Mouse (Mus musculus): ENCODE results near the gene Teddm1a. TPM values are rescaled to one million over a fixed set of nuclear protein-coding genes. Genes with fewer than 3 reads are reported as not detected.

The Teddm1a gene
- polyA plus RNA-seq, 1 experiment = not detected

DNA sequence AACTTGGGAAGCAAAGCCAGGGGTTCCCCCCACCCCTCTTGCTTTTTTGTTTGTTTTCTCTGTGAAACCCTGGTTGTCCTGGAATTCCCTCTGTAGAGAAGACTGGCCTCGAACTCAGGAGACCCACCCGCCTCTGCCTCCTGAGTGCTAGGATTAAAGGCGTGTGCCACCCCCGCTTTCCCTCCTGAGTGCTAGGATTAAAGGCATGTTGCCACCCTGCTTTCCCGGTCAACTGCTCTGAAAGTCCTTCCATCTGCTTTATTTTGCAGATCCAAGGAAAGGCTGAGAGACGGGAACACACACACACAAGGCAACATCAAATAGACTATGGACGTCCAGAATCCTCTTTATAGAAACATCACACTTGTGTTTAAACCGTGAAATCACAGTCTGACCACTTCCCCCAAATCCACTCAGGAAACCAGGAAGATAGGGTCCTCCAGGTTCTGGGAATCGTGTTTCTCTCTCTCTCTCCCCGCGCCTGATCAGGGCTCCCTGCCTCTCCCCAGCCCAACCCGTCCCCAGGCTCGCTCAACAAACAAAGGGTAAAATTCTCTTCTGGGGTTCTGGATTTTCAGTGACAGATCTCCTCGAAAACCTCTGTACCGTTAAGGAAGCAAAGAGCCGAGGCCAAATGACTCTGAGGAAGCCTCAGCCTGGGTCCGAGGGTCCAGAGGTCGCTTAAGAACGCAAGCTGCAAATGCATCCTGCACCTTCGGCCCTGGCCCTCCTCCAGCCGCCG lies 7.6 kb downstream of the Teddm1a start:
- Histone ChIP-seq H3K27ac (replicated peaks; ENCODE audit: low read depth, low read length) (peak overlapping the region; percentile 57), H3K4me3 (ENCODE audit: insufficient read depth, low read depth, low read length) (peak overlapping the region; percentile 77), H3K4me1 (ENCODE audit: control insufficient read depth, insufficient read depth, insufficient read length, low read length) (peaks cover 6% of the 10 kb centered on the region)

DNA sequence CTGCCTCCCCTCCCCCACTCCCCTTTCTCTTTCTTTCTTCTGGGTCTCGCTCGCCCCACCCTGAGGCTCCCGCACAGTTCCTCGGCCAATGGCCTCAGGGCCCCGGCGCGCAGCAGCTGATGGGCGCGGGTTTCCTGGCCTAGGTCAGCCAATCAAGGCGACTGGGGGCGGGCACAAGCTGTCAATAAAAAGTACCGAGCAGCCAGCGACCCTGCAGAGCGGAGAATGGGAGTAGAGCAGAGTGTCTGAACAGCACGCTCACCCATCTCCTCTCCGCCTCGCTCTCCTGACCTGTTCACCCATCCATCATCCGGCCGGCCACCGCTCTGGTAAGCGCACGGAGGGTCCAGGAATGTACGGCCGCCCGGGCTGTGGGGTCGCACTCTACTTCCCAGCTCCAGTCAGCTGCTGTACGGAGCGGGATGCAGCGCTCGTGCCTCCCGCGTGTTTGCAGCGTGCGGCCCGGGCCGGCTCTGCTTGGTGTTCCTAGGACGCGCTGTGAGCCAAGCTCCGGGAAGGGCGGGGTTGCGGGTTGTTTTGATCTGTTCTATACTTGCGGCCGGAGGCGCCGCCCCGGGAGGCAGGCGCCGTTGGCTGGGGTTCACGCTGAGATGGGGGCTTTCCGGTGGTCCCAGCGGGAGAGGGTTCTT lies 8.3 kb downstream of the Teddm1a start, which contains the start of the genes Glul and Teddm2:
Gene Glul (plus strand): TSS at position 214 of the 650 bp plus-strand sequence.
Gene Teddm2 (minus strand): TSS at position 498 of the 650 bp plus-strand sequence.
- H3K4me3 ChIP-seq (ENCODE audit: insufficient read depth, low read depth, low read length) = peak within 1 kb of the TSS; percentile 77
- H3K4me1 ChIP-seq (ENCODE audit: control insufficient read depth, insufficient read depth, insufficient read length, low read length) = peaks cover 7% of the 10 kb centered on the region
- H3K27ac ChIP-seq (replicated peaks; ENCODE audit: low read depth, low read length) = peak within 1 kb of the TSS; percentile 62

DNA sequence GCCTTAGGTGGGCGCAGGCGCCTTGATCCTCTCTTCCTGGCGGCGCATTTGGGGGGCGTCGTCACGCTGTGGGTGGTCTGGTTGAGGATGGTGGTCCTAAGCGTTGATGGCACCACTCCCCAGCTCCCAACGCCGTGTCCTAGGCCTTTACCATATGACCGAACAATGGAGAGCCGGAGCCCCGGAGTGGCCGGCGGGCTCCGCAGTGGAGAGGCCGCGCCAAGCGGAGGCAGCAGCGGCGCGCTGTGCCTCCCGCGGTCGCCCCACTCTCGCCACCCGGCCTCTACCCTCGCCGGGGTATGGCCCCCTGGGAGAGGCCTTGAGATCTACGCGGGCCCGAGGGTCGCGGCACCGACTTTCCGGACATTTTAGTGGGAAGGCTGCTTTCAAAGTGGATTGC lies 8.8 kb downstream of the Teddm1a start:
- Histone ChIP-seq H3K27ac (replicated peaks; ENCODE audit: low read depth, low read length) (peak overlapping the region; percentile 62), H3K4me1 (ENCODE audit: control insufficient read depth, insufficient read depth, insufficient read length, low read length) (peaks cover 7% of the 10 kb centered on the region), H3K4me3 (ENCODE audit: insufficient read depth, low read depth, low read length) (peak overlapping the region; percentile 77)

DNA sequence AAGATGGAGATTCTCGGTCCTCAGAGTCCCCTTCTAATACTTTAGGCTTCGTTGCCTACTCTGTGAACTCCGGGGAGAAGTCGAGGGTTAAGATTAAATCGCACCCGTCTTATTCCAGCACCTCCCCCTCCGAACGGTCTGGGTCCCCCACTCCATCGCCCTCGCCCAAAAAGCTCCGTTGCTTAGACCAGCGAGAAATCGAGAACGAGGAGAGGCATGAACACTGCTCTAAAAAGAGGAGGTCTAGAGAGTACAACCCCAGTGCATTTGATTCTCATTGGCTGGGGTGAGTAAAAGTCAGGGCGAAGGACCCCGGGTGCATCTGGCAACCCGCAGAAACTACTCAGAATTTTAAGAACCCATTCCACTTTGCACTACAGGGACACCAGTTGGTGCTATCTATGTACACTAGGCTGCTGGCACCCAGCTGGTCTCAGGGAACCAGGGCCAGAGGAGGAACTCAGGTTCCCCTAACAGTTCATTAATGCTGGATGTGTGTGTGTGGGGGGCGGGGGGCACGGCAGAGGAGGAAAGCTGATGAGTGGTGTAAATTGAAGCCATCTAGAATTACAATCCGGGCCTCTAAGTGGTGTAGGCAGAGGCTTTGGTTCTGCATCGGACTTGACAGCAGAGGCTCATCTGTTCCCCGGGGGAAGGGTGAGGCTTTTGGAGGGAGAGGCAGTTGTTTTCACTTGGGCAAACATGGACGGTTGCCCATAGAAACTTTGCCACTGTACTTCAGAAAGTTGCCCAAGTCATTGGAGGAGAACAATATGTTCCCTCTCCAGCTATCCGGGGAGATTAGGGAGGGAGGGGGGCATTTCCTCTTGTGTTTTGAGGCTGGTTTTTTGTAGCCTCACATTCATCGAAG lies 9.6 kb downstream of the Teddm1a start:
- peak overlapping the region; percentile 62 for H3K27ac ChIP-seq (replicated peaks; ENCODE audit: low read depth, low read length)
- H3K4me1 ChIP-seq (ENCODE audit: control insufficient read depth, insufficient read depth, insufficient read length, low read length) = peaks cover 7% of the 10 kb centered on the region
- H3K4me3 ChIP-seq (ENCODE audit: insufficient read depth, low read depth, low read length) = peak overlapping the region; percentile 77

DNA sequence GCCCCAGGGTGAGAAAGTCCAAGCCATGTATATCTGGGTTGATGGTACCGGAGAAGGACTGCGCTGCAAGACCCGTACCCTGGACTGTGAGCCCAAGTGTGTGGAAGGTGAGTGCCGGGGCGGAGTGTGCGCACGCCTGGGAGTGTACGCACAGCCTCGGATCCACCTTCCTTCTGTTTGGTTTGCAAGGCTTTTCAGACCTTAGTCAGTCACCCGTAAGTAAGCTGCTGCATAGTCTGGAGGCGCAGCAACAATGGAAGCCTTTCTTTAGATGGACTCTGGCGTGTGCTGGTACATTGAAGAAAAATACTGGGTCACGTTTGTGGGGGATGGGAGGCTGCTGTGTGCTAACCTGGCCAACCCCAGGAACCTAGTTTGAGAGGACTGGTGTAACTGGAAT lies 11.5 kb downstream of the Teddm1a start:
- Histone ChIP-seq H3K4me1 (ENCODE audit: control insufficient read depth, insufficient read depth, insufficient read length, low read length) (peaks cover 7% of the 10 kb centered on the region), H3K4me3 (ENCODE audit: insufficient read depth, low read depth, low read length) (peak overlapping the region; percentile 34), H3K27ac (replicated peaks; ENCODE audit: low read depth, low read length) (0 out of 2 replicates have a peak overlapping the region, but pooled peaks have one; percentile 21)

DNA sequence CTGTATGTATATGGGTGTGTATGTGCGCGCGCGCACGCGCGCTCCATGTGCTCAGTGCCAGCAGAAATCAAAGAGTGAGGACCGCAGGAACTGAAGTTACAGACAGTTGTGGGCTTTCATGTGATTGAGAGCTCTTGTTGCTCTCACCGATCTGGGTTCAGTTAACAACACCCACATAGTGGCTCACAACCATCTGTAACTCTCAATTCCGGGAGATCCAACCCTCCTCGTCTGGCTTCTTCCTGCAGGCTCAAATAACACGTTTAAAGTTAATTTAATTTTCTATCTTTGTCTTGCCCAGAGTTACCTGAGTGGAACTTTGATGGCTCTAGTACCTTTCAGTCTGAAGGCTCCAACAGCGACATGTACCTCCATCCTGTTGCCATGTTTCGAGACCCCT lies 12.7 kb downstream of the Teddm1a start:
- Histone ChIP-seq H3K4me3 (ENCODE audit: insufficient read depth, low read depth, low read length) (no peak overlapping the region), H3K27ac (replicated peaks; ENCODE audit: low read depth, low read length) (no peak overlapping the region), H3K4me1 (ENCODE audit: control insufficient read depth, insufficient read depth, insufficient read length, low read length) (peaks cover 7% of the 10 kb centered on the region)

DNA sequence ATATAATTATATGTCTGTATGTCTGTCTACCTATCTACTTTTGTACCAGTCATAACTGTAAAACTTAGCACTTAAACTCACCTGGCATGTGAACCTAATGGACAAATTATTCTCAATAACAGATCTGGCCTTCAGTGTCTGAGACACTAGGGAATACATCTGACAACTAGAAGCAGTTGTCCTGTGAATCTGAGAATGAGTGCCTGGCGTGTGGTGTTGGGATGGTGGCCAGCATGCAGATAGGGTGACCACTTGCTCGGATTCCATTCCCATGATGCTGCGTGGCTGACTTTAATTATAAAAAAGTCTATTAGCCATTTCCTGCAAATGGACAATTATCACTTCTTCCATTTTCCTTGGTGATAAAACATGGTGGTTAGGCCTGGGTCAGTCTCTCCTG lies 14.3 kb downstream of the Teddm1a start:
- H3K27ac ChIP-seq (replicated peaks; ENCODE audit: low read depth, low read length) = no peak overlapping the region
- peaks cover 7% of the 10 kb centered on the region for H3K4me1 ChIP-seq (ENCODE audit: control insufficient read depth, insufficient read depth, insufficient read length, low read length)
- H3K4me3 ChIP-seq (ENCODE audit: insufficient read depth, low read depth, low read length) = no peak overlapping the region

DNA sequence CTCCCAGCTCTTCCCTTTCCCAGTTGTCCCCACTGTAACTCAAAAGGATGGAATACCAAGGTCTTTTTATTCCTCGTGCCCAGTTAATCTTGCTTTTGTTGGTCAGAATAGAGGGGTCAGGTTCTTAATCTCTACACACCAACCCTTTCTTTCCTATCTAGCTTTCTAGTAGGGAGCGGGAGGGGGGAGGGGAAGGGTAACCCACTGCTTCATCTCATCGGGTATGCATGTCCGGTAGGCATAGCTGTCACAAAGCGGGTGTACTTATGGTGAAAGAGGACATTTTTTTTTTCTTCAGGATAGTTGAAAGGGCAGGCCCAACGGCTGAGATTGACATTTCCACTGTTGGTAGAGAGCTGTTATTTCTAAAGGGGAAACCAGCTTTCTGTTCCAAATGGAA lies 16.7 kb downstream of the Teddm1a start:
- Histone ChIP-seq H3K4me3 (ENCODE audit: insufficient read depth, low read depth, low read length) (no peak overlapping the region), H3K27ac (replicated peaks; ENCODE audit: low read depth, low read length) (no peak overlapping the region), H3K4me1 (ENCODE audit: control insufficient read depth, insufficient read depth, insufficient read length, low read length) (peaks cover 4% of the 10 kb centered on the region; the same call in 1 of the 2 replicates)

DNA sequence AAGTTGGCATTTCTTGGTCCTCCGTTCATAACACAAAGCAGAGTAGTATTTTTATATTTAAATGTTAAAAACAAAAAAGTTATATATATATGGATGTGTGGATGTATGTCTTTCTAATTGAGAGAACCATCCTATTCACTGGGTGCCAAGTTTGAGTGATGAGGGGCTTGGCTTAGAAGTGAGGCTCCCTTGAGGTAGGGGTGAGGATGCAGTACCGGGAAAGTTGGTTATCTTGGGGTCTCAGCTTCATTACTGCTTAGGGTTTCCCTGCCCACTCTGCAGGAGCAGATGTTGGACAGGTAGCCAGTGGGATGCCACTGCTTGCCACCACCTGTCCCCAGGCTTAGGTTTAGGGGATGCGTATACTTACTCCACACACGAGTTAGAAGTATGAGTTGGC lies 17.2 kb downstream of the Teddm1a start:
- Histone ChIP-seq H3K4me1 (ENCODE audit: control insufficient read depth, insufficient read depth, insufficient read length, low read length) (peaks cover 5% of the 10 kb centered on the region), H3K4me3 (ENCODE audit: insufficient read depth, low read depth, low read length) (no peak overlapping the region), H3K27ac (replicated peaks; ENCODE audit: low read depth, low read length) (no peak overlapping the region)

DNA sequence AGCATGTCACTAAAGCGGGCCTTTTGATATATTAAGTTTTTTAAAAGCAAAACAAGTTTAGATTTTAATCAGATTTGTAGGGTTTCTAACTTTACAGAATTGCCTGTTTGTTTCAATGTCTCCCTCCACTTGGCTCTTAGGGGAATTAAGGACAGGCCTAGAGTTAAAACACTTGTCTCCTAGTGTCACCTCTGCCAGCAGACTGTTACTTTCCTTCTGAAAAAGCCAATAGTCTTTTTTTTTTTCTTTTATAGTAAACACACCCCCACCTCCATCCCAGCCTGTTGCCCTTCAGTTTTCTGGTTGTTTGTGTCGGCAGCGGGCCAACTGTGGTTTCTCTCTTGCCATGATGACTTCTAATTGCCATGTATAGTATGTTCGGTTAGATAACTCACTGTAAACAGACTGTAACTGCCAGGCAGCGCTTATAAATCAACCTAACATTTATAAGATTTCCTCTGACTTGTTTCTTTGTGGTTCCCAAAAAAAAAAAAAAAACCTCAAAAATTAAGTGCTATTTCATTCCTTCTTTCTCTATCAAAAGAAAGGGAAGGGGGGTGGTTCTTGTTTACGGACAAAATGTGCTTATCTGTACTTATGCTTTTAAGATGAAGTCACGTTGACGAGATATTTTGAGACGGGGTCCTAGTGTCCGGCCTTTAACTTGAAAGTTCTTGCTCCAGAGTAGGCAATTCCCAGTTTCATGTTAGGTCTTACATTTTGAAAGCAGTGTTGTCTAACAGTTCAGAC lies 17.8 kb downstream of the Teddm1a start:
- Histone ChIP-seq H3K27ac (replicated peaks; ENCODE audit: low read depth, low read length) (no peak overlapping the region), H3K4me3 (ENCODE audit: insufficient read depth, low read depth, low read length) (no peak overlapping the region)

DNA sequence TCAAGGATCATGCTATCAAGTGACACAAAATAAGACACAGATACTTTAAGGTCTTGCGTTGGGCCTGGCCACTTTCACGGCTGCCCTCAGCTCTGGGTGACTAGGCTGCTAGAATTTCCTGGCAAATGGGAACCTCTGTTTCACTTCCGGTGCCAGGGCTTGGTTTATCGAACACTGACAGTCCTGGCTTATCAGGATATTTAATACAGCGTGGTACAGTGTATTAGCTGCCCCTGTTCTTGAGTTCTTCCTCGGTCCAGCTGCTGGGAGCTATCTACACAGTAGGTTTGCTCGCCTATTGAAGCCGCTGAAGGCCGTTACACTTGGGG lies 18.4 kb downstream of the Teddm1a start:
- Histone ChIP-seq H3K27ac (replicated peaks; ENCODE audit: low read depth, low read length) (no peak overlapping the region; the same call in 1 of the 2 replicates), H3K4me3 (ENCODE audit: insufficient read depth, low read depth, low read length) (no peak overlapping the region), H3K4me1 (ENCODE audit: control insufficient read depth, insufficient read depth, insufficient read length, low read length) (peaks cover 5% of the 10 kb centered on the region)

More for the DNA sequence above, 17.8 kb downstream of the Teddm1a start:
- peaks cover 5% of the 10 kb centered on the region for H3K4me1 ChIP-seq (ENCODE audit: control insufficient read depth, insufficient read depth, insufficient read length, low read length)

DNA sequence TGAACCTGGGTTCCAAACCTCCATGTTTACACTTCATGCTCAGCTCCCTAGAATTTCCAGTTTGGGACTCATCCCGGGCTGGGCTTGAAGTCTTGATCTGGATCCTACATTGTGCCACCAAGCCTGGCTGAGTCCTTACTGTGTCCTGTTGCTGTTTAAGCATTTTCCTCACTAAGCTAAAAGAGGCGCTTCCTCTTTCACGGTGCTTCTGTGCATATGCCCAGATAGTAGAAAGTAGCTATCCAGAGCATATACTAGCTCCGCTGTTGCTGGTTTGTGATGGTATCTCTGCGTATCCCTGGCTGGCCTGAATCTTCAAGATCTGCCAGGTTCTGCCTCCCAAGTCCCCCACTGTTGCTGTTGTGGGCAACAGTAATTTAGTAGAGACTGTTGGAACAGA lies 18.9 kb downstream of the Teddm1a start:
- peaks cover 5% of the 10 kb centered on the region for H3K4me1 ChIP-seq (ENCODE audit: control insufficient read depth, insufficient read depth, insufficient read length, low read length)
- H3K27ac ChIP-seq (replicated peaks; ENCODE audit: low read depth, low read length) = no peak overlapping the region; the same call in 1 of the 2 replicates
- H3K4me3 ChIP-seq (ENCODE audit: insufficient read depth, low read depth, low read length) = no peak overlapping the region

DNA sequence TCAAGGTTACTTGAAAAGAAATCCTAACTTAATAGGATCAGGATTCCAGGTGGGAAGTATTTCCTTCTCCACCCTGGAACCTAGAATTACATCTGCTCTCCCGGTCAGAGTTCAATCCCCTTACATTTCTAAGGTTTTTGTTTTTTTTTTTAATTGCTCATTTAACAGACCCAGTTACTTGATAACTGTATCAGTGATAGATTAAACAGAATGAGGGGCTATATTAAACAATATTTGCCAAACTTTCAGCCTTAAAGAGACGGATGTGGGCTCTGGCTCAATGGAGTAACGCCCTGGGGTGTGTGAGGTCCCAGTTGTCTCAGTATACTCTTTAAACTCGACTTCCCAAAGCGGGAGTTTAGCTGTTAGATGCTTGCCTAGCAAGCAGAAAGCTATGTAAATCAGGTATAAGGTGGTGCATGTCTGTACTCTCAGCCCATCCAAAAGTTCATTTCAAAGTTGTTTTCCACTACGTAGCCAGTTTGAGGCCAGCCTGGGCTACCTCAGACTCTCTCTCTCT lies 19.8 kb downstream of the Teddm1a start:
- Histone ChIP-seq H3K27ac (replicated peaks; ENCODE audit: low read depth, low read length) (no peak overlapping the region), H3K4me3 (ENCODE audit: insufficient read depth, low read depth, low read length) (no peak overlapping the region), H3K4me1 (ENCODE audit: control insufficient read depth, insufficient read depth, insufficient read length, low read length) (peaks cover 5% of the 10 kb centered on the region)

DNA sequence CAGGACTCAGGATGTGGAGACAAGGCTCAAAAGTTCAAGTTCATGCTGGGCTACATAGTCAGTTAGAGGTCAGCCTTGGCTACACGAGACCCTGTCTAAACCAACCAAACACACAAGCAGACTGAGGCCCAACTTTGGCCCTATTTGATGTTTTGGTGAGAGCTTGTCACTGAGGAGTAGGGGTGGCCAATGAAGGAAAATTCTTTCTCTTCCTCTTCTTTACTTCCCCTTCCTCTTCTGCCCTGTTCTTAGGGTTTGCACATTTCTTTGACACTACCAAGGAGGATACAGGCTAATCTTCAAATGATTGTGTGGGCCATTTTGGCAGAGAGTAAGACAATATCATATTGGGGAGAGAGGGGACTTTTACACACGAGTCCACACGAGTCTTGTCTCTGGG lies 22.3 kb downstream of the Teddm1a start:
- peak overlapping the region; percentile 61 for H3K27ac ChIP-seq (replicated peaks; ENCODE audit: low read depth, low read length)
- H3K4me1 ChIP-seq (ENCODE audit: control insufficient read depth, insufficient read depth, insufficient read length, low read length) = peaks cover 5% of the 10 kb centered on the region
- no peak overlapping the region for H3K4me3 ChIP-seq (ENCODE audit: insufficient read depth, low read depth, low read length)
